Mouse (Mus musculus) heart, embryonic 15.5 days (tissue): ENCODE measurements at regions not wholly inside any gene's neighbourhood (a gene's known extent, or its start where the extent isn't known, plus 50 kb on each side); places are given as distances from the start of the nearest gene placed in this dataset.

Source experiments
- ATAC-seq: fragments of 200-750 bp; cut with Nextera tagmentation; replicated peaks from 2 replicates; pipeline ENCODE4 v1.8.0; 2017; ENCODE audit warnings: low read depth, moderate TSS enrichment; ENCODE audit not compliant: insufficient number of reproducible peaks, insufficient read depth, low FRiP score
- H3K27ac ChIP-seq: fragments of 300-500 bp; sonication (generic); 2 replicates; pipeline ENCODE4 v1.5.1; 2015; ENCODE audit warnings: mild to moderate bottlenecking, inconsistent platforms
- H3K27me3 ChIP-seq: fragments of 300-500 bp; sonication (generic); 2 replicates; pipeline ENCODE4 v1.6.1; 2015; ENCODE audit warnings: inconsistent platforms
- H3K36me3 ChIP-seq: fragments of 300-500 bp; sonication (generic); 2 replicates; pipeline ENCODE4 v1.6.1; 2015; ENCODE audit warnings: mild to moderate bottlenecking, inconsistent platforms
- H3K4me1 ChIP-seq: fragments of 300-500 bp; sonication (generic); replicated peaks from 2 replicates; pipeline ENCODE4 v1.6.1; 2015; ENCODE audit warnings: inconsistent platforms
- H3K4me2 ChIP-seq: fragments of 300-500 bp; sonication (generic); 2 replicates; pipeline ENCODE4 v1.6.1; 2015; ENCODE audit warnings: inconsistent platforms, mild to moderate bottlenecking, moderate library complexity
- H3K4me3 ChIP-seq: fragments of 300-500 bp; sonication (generic); 2 replicates; pipeline ENCODE4 v1.5.1; 2015; ENCODE audit warnings: mild to moderate bottlenecking, inconsistent platforms
- H3K9ac ChIP-seq: fragments of 300-500 bp; sonication (generic); 2 replicates; pipeline ENCODE4 v1.6.1; 2015; ENCODE audit warnings: mild to moderate bottlenecking, inconsistent platforms
- H3K9me3 ChIP-seq: fragments of 300-500 bp; sonication (generic); replicated peaks from 2 replicates; pipeline ENCODE4 v1.6.1; 2016; ENCODE audit warnings: inconsistent platforms
- WGBS: fragments of 180-500 bp; shearing (Covaris S2); methylation state at CpG from one replicate; pipeline ENCODE4 v1.1.7; 2015; ENCODE audit warnings: mixed read lengths; 5-methylcytosine and 5-hydroxymethylcytosine counted together

DNA sequence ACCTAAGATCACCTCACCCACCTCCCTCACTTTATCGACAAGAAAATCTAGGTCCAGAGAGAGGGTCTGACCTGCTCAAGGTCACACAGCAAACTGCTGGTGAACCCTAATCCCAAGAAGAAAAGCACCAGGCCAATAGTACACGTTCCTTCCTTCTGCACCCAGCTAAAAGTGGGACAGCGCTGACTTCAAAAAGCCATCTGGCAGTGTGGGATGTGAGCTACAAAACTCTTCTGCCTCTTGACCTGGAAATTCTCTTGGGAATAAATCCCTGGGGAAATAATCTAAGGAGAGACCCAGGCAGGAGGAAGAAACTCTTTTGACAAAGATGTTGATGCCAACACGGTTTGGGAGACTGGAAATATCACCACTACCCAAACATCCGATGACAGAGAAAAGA is 175.4 kb downstream of the Cct6b start:
- H3K4me2 ChIP-seq = no peak overlapping the region
- no peak overlapping the region for H3K9ac ChIP-seq
- H3K4me3 ChIP-seq = no peak overlapping the region
- H3K27ac ChIP-seq = no peak overlapping the region
- no peak for ATAC-seq
- H3K4me1 ChIP-seq = no peaks in the 10 kb centered on the region
- no peaks in the 10 kb centered on the region for H3K36me3 ChIP-seq
- H3K27me3 ChIP-seq = no peaks in the 10 kb centered on the region
- WGBS = 77% methylated on average over 5 of the region's 5 CpGs
- H3K9me3 ChIP-seq = no peaks in the 10 kb centered on the region

DNA sequence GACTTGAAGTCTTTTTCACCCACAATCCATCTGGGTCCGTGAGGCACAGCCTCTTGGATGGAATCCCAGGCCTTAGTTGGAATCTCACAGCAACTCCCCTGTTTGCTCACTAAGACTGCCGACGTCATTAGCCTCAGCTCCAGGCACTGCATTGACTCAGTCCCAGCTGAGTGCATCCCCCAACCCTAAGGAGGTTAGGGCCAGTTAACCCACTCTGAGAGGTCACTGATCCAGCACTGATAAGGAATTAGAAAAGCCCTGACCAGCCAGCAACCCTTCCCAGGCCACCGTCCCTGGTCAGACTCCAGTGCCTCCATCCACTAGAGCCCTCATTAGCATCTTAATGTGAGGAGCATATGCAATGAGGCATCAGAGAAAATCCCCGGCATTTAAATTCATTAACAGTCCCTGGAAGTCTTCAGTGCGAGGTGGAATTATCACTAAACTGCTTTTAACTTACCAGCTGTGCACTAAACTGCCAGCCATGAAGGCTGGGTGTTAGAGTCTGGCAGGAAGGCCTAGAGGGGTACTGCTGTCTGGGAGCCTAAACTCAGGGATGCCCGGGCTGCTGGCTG is 184.2 kb downstream of the Cct6b start:
- WGBS = 19% methylated on average over 7 of the region's 7 CpGs
- no peak overlapping the region for H3K4me3 ChIP-seq
- H3K27ac ChIP-seq = no peak overlapping the region
- ATAC-seq = no peak
- no peak overlapping the region for H3K9ac ChIP-seq
- H3K9me3 ChIP-seq = no peaks in the 10 kb centered on the region
- H3K4me1 ChIP-seq = no peaks in the 10 kb centered on the region
- H3K27me3 ChIP-seq = peaks cover 4% of the 10 kb centered on the region; the same call in 1 of the 2 replicates
- H3K4me2 ChIP-seq = no peak overlapping the region
- no peaks in the 10 kb centered on the region for H3K36me3 ChIP-seq

- Histone ChIP-seq H3K4me1 (no peaks in the 10 kb centered on the region), H3K36me3 (no peaks in the 10 kb centered on the region), H3K9ac (no peak overlapping the region), H3K4me3 (no peak overlapping the region), H3K27me3 (peaks cover 4% of the 10 kb centered on the region), H3K4me2 (no peak overlapping the region), H3K27ac (no peak overlapping the region), H3K9me3 (no peaks in the 10 kb centered on the region)
- WGBS = 51% methylated on average over 3 of the region's 3 CpGs
- ATAC-seq = no peak
Measured at GRCm38 (mm10) chr11:82576019-82576418, 187.3 kb downstream of the Tmem132e start.

- Histone ChIP-seq H3K4me1 (no peaks in the 10 kb centered on the region), H3K4me3 (no peak overlapping the region), H3K36me3 (no peaks in the 10 kb centered on the region), H3K4me2 (no peak overlapping the region), H3K27me3 (no peaks in the 10 kb centered on the region; the same call in 1 of the 2 replicates), H3K9me3 (no peaks in the 10 kb centered on the region), H3K9ac (no peak overlapping the region), H3K27ac (no peak overlapping the region)
- WGBS = 57% methylated on average over 4 of the region's 4 CpGs
- no peak for ATAC-seq
Measured at GRCm38 (mm10) chr11:82573126-82573525, 184.4 kb downstream of the Tmem132e start.

DNA sequence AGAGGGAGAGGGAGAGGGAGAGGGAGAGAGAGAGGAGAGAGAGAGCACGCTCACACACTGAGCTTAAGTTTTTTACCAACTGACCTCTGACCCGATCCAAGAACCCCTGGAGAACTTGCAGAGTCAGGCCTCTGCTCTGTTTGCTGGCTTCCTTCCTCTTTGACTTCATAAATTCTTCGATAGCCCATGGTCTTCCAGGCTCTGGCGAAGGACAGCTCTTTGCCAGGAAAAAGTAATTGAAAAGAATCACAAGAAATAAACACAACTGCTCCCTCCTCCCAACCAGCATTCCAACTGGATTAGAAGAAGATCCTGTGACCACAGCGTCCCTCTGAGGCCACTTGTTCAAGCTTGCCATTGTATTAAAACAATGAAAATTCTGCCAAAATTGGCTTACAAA is 182.8 kb downstream of the Tmem132e start:
- WGBS = 28% methylated on average over 5 of the region's 5 CpGs
- no peak for ATAC-seq

DNA sequence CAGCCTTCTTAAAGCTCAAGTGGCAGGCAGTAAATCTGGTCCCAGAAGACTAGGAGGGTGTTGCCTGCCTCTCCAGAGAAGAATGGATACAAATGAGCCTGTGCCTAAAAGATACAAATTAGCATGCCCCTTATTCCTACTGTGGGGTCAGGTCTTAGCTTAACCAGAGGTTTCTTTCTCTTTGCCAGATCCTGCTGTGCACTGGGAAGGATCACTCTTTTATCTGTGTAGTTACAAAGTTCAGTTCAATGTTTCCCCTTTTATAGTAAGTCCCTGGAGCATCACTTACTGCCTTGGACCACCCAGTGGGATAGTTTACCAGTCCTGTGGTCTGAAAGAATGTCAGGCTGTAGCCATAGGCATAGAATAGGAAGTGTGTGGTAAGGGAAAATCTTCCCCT is 181.1 kb downstream of the Tmem132e start:
- Histone ChIP-seq H3K27ac (no peak overlapping the region), H3K36me3 (no peaks in the 10 kb centered on the region), H3K27me3 (no peaks in the 10 kb centered on the region; the same call in 1 of the 2 replicates), H3K4me1 (no peaks in the 10 kb centered on the region), H3K4me2 (no peak overlapping the region), H3K9me3 (no peaks in the 10 kb centered on the region), H3K4me3 (no peak overlapping the region), H3K9ac (no peak overlapping the region)
- ATAC-seq = no peak

More for the DNA sequence above, 182.8 kb downstream of the Tmem132e start:
- no peak overlapping the region for H3K27ac ChIP-seq
- no peaks in the 10 kb centered on the region for H3K9me3 ChIP-seq
- no peak overlapping the region for H3K9ac ChIP-seq
- H3K36me3 ChIP-seq = no peaks in the 10 kb centered on the region
- no peaks in the 10 kb centered on the region; the same call in 1 of the 2 replicates for H3K27me3 ChIP-seq
- no peaks in the 10 kb centered on the region for H3K4me1 ChIP-seq
- no peak overlapping the region for H3K4me2 ChIP-seq
- H3K4me3 ChIP-seq = no peak overlapping the region

DNA sequence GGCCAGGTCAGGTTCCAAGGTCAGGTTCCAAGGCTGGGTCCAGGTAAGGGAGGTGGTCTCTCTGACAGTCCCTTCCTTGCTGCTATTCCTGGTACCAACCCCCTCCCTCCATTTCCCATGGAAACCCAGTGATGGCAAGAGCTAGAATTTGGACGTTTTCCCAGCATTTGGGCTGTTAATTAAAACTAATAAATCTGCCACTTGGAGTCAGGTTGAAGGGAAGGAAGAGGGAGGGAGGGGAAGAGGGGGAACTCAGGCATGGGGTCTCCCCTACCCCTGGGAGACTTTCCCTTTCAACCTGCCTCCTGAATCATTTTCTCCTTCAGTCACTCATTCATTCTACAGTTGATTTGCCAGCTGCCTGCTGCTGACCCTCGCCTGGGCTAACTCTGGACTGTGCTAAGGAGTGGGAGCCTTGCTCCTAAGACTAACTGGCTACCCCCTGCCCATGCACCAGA is 179.5 kb downstream of the Tmem132e start:
- H3K9ac ChIP-seq = no peak overlapping the region
- no peaks in the 10 kb centered on the region for H3K36me3 ChIP-seq
- H3K27ac ChIP-seq = no peak overlapping the region
- ATAC-seq = 0 out of 2 replicates have a peak, but pooled peaks have one; percentile 16
- H3K4me2 ChIP-seq = no peak overlapping the region
- no peaks in the 10 kb centered on the region for H3K9me3 ChIP-seq
- no peaks in the 10 kb centered on the region; the same call in 1 of the 2 replicates for H3K27me3 ChIP-seq
- no peak overlapping the region for H3K4me3 ChIP-seq
- WGBS = 34% methylated on average over 2 of the region's 2 CpGs
- H3K4me1 ChIP-seq = no peaks in the 10 kb centered on the region

GRCm38 (mm10) chr11:82567014-82567685 is 178.4 kb downstream of the Tmem132e start:
- Histone ChIP-seq H3K4me2 (no peak overlapping the region), H3K9me3 (no peaks in the 10 kb centered on the region), H3K27me3 (no peaks in the 10 kb centered on the region), H3K27ac (no peak overlapping the region), H3K36me3 (no peaks in the 10 kb centered on the region), H3K9ac (no peak overlapping the region), H3K4me3 (no peak overlapping the region), H3K4me1 (no peaks in the 10 kb centered on the region)
- 55% methylated on average over 9 of the region's 9 CpGs for WGBS
- ATAC-seq = no peak

DNA sequence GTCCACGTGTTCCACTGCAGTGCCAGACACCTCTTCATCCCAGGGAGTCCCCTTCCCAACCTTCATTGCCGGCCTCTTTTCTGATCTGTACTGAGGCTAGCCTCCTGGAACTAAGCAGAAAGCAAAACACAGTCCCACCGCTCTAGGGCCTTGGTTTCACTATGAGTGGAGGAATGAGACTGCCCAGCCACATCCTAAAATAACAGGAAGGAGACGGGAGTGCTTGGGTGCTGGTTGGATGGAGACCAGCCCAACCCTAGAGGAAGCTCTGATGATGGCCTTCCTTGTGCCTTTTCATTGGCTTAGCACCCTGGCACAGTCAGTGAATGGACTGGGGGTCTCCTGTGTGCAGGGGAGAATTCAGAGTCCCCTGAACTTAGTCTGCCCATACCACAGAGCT is 177.4 kb downstream of the Tmem132e start:
- no peaks in the 10 kb centered on the region for H3K9me3 ChIP-seq

DNA sequence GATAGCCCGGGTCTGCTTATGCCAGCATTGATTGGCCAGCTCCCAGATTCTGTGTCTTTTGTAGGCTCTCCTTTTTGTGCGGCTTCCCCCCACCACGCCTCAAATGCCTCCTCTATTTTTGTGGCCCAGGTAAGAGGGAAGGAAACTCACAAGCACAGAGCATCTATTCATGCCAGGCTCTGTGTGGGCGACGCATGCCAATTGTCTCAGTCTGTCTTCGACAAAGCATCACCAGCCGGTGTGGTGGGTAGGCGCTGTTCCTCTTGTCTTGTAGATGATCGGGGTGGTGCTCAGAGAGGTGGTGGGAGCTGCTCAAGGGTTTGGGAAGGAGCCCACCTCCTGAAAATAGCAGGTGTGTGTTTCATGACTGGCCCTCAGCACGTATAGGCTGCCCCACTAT is 175.5 kb downstream of the Tmem132e start:
- H3K4me2 ChIP-seq = no peak overlapping the region
- H3K4me1 ChIP-seq = no peaks in the 10 kb centered on the region
- H3K4me3 ChIP-seq = no peak overlapping the region
- no peaks in the 10 kb centered on the region for H3K36me3 ChIP-seq
- H3K27ac ChIP-seq = no peak overlapping the region
- H3K27me3 ChIP-seq = no peaks in the 10 kb centered on the region
- no peak overlapping the region for H3K9ac ChIP-seq
- WGBS = 73% methylated on average over 10 of the region's 10 CpGs
- no peak for ATAC-seq
- no peaks in the 10 kb centered on the region for H3K9me3 ChIP-seq

More for the DNA sequence above, 177.4 kb downstream of the Tmem132e start:
- H3K9ac ChIP-seq = no peak overlapping the region
- no peak overlapping the region for H3K4me3 ChIP-seq
- no peaks in the 10 kb centered on the region for H3K36me3 ChIP-seq
- H3K27ac ChIP-seq = no peak overlapping the region
- no peak for ATAC-seq
- H3K4me2 ChIP-seq = no peak overlapping the region
- H3K27me3 ChIP-seq = no peaks in the 10 kb centered on the region
- no peaks in the 10 kb centered on the region for H3K4me1 ChIP-seq
- 51% methylated on average over 4 of the region's 4 CpGs for WGBS

DNA sequence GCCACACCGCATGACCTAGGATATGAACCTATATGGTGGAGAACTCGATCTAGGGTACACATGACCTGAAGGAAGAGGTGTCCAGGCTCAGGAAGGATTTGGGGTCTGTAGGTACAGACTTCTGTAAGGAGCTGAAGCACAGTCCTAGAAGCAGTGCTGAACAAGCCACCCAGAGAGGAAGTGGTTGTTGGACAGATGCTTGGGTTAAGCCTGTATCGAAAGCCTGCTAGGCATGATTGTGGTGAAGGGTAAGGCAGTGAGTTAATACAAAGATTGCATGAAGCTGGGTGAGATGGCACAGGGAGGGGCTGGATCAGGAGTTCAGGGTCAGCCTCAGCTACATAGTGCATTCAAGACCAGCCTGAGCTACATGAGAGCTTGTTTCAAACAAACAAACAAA is 153.3 kb downstream of the Tmem132e start:
- Histone ChIP-seq H3K36me3 (no peaks in the 10 kb centered on the region), H3K4me2 (no peak overlapping the region), H3K9me3 (no peaks in the 10 kb centered on the region), H3K27ac (no peak overlapping the region), H3K27me3 (no peaks in the 10 kb centered on the region), H3K4me3 (no peak overlapping the region), H3K9ac (no peak overlapping the region), H3K4me1 (no peaks in the 10 kb centered on the region)
- 73% methylated on average over 3 of the region's 3 CpGs for WGBS
- ATAC-seq = no peak

DNA sequence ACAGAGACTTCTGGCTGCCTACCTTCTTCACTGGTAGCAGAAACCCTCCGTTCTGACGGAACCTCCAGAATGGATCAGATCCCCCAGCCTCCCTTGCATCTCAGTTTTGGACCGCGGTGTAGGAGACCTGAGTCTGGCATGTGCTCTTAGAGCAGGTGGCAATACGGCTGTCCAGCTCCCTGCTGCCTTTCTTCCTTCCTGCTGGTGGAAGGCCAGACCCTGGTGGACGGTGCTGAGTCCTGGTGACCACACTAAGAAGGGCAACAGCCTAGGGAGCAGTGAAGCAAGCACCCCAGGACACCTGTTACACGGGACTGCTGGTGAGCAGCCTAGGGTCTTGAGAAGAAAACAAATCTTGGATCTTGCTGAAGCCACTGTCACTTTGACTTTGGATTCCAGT is 152.7 kb downstream of the Tmem132e start:
- Histone ChIP-seq H3K4me2 (no peak overlapping the region), H3K27me3 (no peaks in the 10 kb centered on the region), H3K4me1 (no peaks in the 10 kb centered on the region), H3K9me3 (no peaks in the 10 kb centered on the region), H3K27ac (no peak overlapping the region), H3K4me3 (no peak overlapping the region), H3K36me3 (no peaks in the 10 kb centered on the region), H3K9ac (no peak overlapping the region)
- ATAC-seq = no peak
- 69% methylated on average over 7 of the region's 7 CpGs for WGBS
